Mouse (Mus musculus) hindbrain, embryonic 14.5 days (tissue): ENCODE measurements at regions not wholly inside any gene's neighbourhood (a gene's known extent, or its start where the extent isn't known, plus 50 kb on each side); places are given as distances from the start of the nearest gene placed in this dataset.

Source experiments
- ATAC-seq: fragments of 200-750 bp; cut with Nextera tagmentation; 2 replicates; pipeline ENCODE4 v1.8.0; 2017; ENCODE audit warnings: moderate number of reproducible peaks, mild to moderate bottlenecking, moderate TSS enrichment, moderate library complexity; ENCODE audit not compliant: low FRiP score
- DNase-seq: peaks from one replicate; pipeline ENCODE4 v3.0.0-alpha.2; 2015; ENCODE audit warnings: low spot score
- H3K27ac ChIP-seq: fragments of 300-500 bp; sonication (generic); 2 replicates; pipeline ENCODE4 v1.5.1; 2014; ENCODE audit warnings: mild to moderate bottlenecking, moderate library complexity
- H3K27me3 ChIP-seq: fragments of 300-500 bp; sonication (generic); 2 replicates; pipeline ENCODE4 v1.6.1; 2014; ENCODE audit warnings: mild to moderate bottlenecking, low read length, mixed read lengths; ENCODE audit not compliant: control insufficient read depth, insufficient read depth
- H3K36me3 ChIP-seq: fragments of 300-500 bp; sonication (generic); replicated peaks from 2 replicates; pipeline ENCODE4 v1.6.1; 2014; ENCODE audit not compliant: control insufficient read depth, insufficient read depth
- H3K4me1 ChIP-seq: fragments of 300-500 bp; sonication (generic); replicated peaks from 2 replicates; pipeline ENCODE4 v1.6.1; 2014; ENCODE audit warnings: antibody characterized with exemption, low read length, mixed read lengths; ENCODE audit not compliant: control insufficient read depth, insufficient read depth
- H3K4me2 ChIP-seq: fragments of 300-500 bp; sonication (generic); replicated peaks from 2 replicates; pipeline ENCODE4 v1.6.1; 2014; ENCODE audit warnings: mild to moderate bottlenecking, moderate library complexity
- H3K4me3 ChIP-seq: fragments of 300-500 bp; sonication (generic); replicated peaks from 2 replicates; pipeline ENCODE4 v1.5.1; 2014; ENCODE audit warnings: mild to moderate bottlenecking, low read length
- H3K9ac ChIP-seq: fragments of 300-500 bp; sonication (generic); 2 replicates; pipeline ENCODE4 v1.6.1; 2014
- H3K9me3 ChIP-seq: fragments of 300-500 bp; sonication (generic); 2 replicates; pipeline ENCODE4 v1.6.1; 2016; ENCODE audit warnings: low read length; ENCODE audit not compliant: control insufficient read depth
- WGBS: fragments of 180-500 bp; shearing (Covaris S2); extraction: QIAGEN DNeasy Blood & Tissue Kit; methylation state at CpG from one replicate; pipeline ENCODE4 v1.1.7; 2014; 5-methylcytosine and 5-hydroxymethylcytosine counted together

- 73% methylated on average over 3 of the region's 3 CpGs for WGBS
- peak; percentile 37; the same call in 1 of the 2 replicates for ATAC-seq
- H3K27ac ChIP-seq: no peak overlapping the region
- no peaks in the 10 kb centered on the region for H3K36me3 ChIP-seq
- no peaks in the 10 kb centered on the region for H3K4me1 ChIP-seq
- H3K4me2 ChIP-seq: no peak overlapping the region
- no peak for DNase-seq
- H3K9ac ChIP-seq: no peak overlapping the region
- no peaks in the 10 kb centered on the region for H3K9me3 ChIP-seq
- H3K4me3 ChIP-seq: no peak overlapping the region
- no peaks in the 10 kb centered on the region for H3K27me3 ChIP-seq
These were observed 1478.4 kb upstream of the Gm7489 start for GRCm38 (mm10) chr15:52406156-52406885.

- H3K27ac ChIP-seq: peak overlapping the region; percentile 74
- H3K9ac ChIP-seq: peak overlapping the region; percentile 25; the same call in 1 of the 2 replicates
- DNase-seq: peak; percentile 71
These were observed 1471.6 kb upstream of the Gm7489 start for GRCm38 (mm10) chr15:52412869-52413771.

GRCm38 (mm10) chr15:52425976-52426375, 1458.7 kb upstream of the Gm7489 start:
- no peak overlapping the region for H3K4me2 ChIP-seq
- no peak overlapping the region for H3K9ac ChIP-seq
- H3K9me3 ChIP-seq: no peaks in the 10 kb centered on the region
- DNase-seq (no peak), ATAC-seq (no peak)
- no peaks in the 10 kb centered on the region for H3K36me3 ChIP-seq
- H3K27ac ChIP-seq: no peak overlapping the region
- no peaks in the 10 kb centered on the region for H3K27me3 ChIP-seq
- H3K4me1 ChIP-seq: no peaks in the 10 kb centered on the region
- H3K4me3 ChIP-seq: no peak overlapping the region

More at GRCm38 (mm10) chr15:52412869-52413771, 1471.6 kb upstream of the Gm7489 start:
- H3K4me2 ChIP-seq: peak overlapping the region; percentile 47
- H3K27me3 ChIP-seq: no peaks in the 10 kb centered on the region
- no peaks in the 10 kb centered on the region for H3K36me3 ChIP-seq
- 0 out of 2 replicates have a peak, but pooled peaks cover 12% of the 10 kb centered on the region for H3K4me1 ChIP-seq
- 10% methylated on average over 18 of the region's 18 CpGs for WGBS
- H3K4me3 ChIP-seq: peak overlapping the region; percentile 10; the same call in 1 of the 2 replicates
- ATAC-seq: peak; percentile 90
- H3K9me3 ChIP-seq: no peaks in the 10 kb centered on the region

GRCm38 (mm10) chr15:52430491-52431158, 1454.1 kb upstream of the Gm7489 start:
- Histone ChIP-seq H3K36me3 (no peaks in the 10 kb centered on the region), H3K9me3 (no peaks in the 10 kb centered on the region), H3K4me1 (no peaks in the 10 kb centered on the region), H3K27me3 (no peaks in the 10 kb centered on the region), H3K4me3 (no peak overlapping the region), H3K4me2 (no peak overlapping the region), H3K9ac (no peak overlapping the region), H3K27ac (0 out of 2 replicates have a peak overlapping the region, but pooled peaks have one; percentile 33)
- ATAC-seq: no peak
- 67% methylated on average over 6 of the region's 6 CpGs for WGBS
- no peak for DNase-seq

- Histone ChIP-seq H3K27ac (no peak overlapping the region), H3K27me3 (no peaks in the 10 kb centered on the region), H3K9ac (no peak overlapping the region), H3K4me3 (no peak overlapping the region), H3K4me2 (no peak overlapping the region), H3K36me3 (no peaks in the 10 kb centered on the region), H3K9me3 (no peaks in the 10 kb centered on the region), H3K4me1 (no peaks in the 10 kb centered on the region)
- 46% methylated on average over 2 of the region's 2 CpGs for WGBS
- DNase-seq (no peak), ATAC-seq (no peak)
These were observed 1451.1 kb upstream of the Gm7489 start for GRCm38 (mm10) chr15:52433639-52434038.

GRCm38 (mm10) chr15:52438403-52438802, 1446.3 kb upstream of the Gm7489 start:
- Histone ChIP-seq H3K27me3 (no peaks in the 10 kb centered on the region), H3K27ac (no peak overlapping the region), H3K9ac (no peak overlapping the region), H3K9me3 (no peaks in the 10 kb centered on the region), H3K4me1 (no peaks in the 10 kb centered on the region), H3K4me3 (no peak overlapping the region), H3K36me3 (no peaks in the 10 kb centered on the region), H3K4me2 (no peak overlapping the region)
- no peak for ATAC-seq
- WGBS: 94% methylated on average over 1 of the region's 1 CpGs
- DNase-seq: no peak

GRCm38 (mm10) chr15:52458782-52459181, 1425.9 kb upstream of the Gm7489 start:
- Histone ChIP-seq H3K4me3 (no peak overlapping the region), H3K4me1 (peaks cover 7% of the 10 kb centered on the region; the same call in 1 of the 2 replicates), H3K36me3 (no peaks in the 10 kb centered on the region), H3K27ac (peak overlapping the region; percentile 3; the same call in 1 of the 2 replicates), H3K27me3 (no peaks in the 10 kb centered on the region), H3K4me2 (peak overlapping the region; percentile 8; the same call in 1 of the 2 replicates), H3K9ac (no peak overlapping the region), H3K9me3 (no peaks in the 10 kb centered on the region)
- 0% methylated on average over 3 of the region's 3 CpGs for WGBS
- DNase-seq: peak; percentile 96
- peak; percentile 91 for ATAC-seq

- no peak overlapping the region for H3K4me2 ChIP-seq
- no peak for DNase-seq
- no peaks in the 10 kb centered on the region for H3K27me3 ChIP-seq
- no peak overlapping the region for H3K4me3 ChIP-seq
- peak; percentile 43; the same call in 1 of the 2 replicates for ATAC-seq
- H3K27ac ChIP-seq: peak overlapping the region; percentile 38; the same call in 1 of the 2 replicates
- 59% methylated on average over 1 of the region's 1 CpGs for WGBS
- no peaks in the 10 kb centered on the region for H3K36me3 ChIP-seq
- peaks cover 10% of the 10 kb centered on the region for H3K4me1 ChIP-seq
- H3K9ac ChIP-seq: no peak overlapping the region
- H3K9me3 ChIP-seq: no peaks in the 10 kb centered on the region
These were observed 1425.4 kb upstream of the Gm7489 start for GRCm38 (mm10) chr15:52459315-52459714.
